Mouse (Mus musculus): ENCODE data around the gene Olfr433.
"Not testable (repeated sequence)": the region's sequence is repeated elsewhere in the genome, so short reads cannot be mapped to it uniquely, and the experiment has no call there.

Gene Olfr433

DNA sequence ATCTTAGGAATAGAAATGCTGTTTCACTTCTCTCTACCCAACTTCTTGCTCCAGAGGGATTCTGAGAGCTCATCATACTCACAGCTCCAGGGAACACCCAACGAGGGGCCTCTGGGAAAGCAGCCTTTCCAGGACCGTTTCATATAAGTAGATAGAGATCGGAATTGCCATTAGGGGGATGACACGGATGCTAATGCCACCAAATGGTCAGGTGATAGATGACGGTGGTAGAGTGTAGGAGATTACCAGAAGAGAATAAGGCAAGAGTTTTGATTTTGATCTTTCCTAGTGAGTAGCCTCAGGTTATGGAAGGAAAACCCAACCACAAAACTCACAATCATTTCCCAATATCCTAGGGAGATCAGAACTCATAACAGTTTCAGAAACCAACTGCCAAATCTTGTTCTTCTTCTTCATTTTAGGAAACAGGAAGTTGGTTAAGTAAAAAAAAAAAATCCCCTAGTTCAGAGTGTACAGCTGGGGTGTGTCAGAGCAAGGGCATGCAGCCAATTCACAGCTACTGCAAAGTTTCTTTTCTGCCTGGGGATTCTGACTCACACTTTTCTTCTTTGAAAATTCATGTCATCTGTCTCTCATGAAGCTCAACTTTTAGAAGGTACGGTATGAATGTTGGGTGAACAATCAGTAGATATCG lies at the start of gene Olfr433:
TSS of gene Olfr433 (plus strand) at position 183 of the 655 bp plus-strand sequence.
- DNase-seq (ENCODE audit: low spot score in 2 of 2) = no peak

DNA sequence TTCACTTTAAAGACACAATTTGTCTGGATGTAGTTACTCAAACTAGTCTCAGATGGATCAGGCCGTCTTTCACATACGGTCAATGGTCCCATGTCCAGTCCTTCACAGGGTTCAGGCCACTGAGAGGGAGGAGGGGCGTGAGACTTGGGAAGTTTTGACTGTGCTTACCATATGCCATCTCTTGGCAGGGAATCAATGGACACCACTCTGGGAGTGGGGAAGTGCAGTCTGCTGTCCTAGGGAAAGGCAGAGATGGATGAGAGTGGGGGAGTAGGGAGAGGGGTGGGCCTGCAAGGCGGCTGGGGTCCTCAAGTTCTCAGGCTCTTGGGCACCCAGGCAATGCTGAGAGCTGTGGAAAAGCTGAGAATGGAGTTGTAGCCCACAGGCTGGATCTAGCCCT lies 45.5 kb upstream of the Olfr433 start:
- DNase-seq (ENCODE audit: low spot score in 2 of 2) = no peak

DNA sequence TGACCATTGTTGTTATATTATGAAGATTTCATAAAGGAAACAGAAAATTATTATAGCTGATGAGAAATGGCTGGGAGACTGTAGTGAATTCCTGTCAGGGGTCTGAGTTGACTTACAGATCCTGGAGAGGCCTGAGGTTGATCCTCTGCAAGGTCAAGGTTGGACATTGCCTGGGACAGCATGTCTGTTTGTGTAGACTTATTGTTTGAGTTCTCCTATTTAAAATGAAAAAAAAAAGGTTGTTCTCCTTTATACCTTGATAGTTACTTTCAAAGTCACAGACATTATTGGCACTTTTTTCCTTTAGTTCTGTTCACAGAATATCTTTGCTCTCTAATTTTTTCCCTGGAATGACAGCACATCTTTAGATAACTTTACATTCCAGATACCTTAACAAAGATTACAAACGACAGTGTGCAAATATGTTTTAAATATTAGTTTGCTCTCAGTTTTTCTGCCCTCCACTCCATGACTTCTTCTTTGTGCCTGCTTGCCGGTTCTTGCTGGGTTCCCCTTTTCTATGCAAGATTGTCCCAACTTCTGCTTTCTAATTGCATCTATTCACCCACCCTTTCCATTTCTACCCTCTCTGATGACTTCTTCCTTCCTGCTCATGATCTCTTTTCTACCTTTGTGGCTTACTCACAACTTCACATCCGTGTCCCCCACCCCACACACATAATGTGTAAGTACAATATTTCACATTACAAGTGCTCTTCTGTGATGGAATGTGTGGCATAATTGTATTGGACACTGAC lies 36.0 kb upstream of the Olfr433 start:
- not testable (repeated sequence) for DNase-seq (ENCODE audit: low spot score in 2 of 2)

DNA sequence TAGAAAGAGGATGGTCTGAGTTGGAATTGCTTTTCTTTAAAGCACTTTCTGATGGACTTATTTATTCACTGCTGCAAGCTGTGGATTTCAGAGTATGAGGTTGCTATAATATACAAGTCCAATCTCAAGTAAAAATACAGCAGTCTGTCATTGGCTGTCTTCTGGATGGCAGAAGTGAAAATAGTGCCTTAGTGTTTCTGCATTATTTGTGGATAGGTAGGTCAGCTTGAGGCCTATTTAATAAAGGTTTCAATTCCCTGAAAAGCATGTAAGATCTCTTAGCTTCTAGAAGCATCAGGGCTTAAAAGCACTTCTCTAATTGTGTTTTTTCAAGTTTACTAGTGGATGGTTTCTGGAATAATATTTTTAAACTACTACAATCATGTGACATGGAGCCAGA lies 33.5 kb upstream of the Olfr433 start:
- DNase-seq (ENCODE audit: low spot score in 2 of 2) = not testable (repeated sequence)

DNA sequence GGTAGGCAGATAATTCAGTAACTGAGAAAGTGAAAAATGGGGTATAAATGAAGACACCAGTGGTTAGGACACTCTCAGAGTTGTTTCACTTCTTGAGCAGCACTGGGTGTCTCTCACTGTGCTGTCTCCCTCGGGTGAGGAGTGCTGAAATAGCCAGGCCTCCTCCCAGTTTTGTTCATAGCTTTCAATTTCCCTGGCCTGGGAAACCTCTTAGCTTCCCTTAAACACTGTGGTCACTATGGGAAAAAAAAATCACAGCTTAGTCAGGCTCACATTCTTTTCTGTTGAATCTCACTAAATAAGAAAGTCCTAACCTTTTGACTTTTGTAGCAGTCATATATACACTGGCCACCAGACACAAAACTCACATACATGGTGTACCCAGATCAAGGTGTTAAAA lies 8.8 kb upstream of the Olfr433 start, which contains the start of gene Ifi205:
TSS of gene Ifi205 (minus strand) at position 113 of the 400 bp plus-strand sequence.
- no peak for DNase-seq (ENCODE audit: low spot score in 2 of 2)

DNA sequence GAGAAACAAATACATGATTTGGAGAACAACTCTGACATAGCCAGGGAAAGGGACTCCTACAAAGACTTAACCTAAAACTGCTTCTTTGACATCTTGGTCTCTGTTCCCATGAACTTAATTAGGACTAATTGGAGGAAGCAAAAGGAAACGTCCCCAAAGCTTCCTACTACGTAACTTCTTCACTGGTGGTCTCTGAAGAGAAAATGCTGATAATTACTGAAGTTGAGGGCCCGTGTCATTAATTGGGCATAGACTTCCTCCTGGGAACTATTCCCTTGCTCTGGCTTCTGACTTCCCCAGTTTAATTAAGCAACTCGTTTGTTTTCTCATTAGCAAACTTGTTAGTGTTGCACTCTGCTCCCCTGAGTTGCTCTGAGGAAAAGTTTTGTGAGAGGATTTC lies 4.7 kb upstream of the Olfr433 start:
- no peak for DNase-seq (ENCODE audit: low spot score in 2 of 2)

DNA sequence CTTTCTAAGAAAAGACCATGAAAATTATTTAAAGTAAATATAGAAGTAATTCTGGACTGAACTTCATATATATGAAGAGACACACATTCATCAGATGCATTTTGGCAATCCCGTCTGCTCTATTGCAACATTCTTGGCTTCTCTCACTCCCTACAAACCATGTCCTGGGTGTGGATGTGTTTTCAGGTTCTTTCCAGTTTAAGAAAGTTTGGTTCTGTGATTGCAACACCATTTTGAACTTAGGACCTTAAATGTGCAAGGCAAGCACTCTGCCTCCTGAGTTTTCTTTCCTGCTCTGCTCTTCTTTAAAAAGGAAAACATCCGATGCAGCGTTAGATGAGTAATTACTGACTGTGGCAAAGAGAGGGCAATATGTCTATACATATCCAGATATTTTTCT lies 2.0 kb upstream of the Olfr433 start:
- DNase-seq (ENCODE audit: low spot score in 2 of 2) = no peak

DNA sequence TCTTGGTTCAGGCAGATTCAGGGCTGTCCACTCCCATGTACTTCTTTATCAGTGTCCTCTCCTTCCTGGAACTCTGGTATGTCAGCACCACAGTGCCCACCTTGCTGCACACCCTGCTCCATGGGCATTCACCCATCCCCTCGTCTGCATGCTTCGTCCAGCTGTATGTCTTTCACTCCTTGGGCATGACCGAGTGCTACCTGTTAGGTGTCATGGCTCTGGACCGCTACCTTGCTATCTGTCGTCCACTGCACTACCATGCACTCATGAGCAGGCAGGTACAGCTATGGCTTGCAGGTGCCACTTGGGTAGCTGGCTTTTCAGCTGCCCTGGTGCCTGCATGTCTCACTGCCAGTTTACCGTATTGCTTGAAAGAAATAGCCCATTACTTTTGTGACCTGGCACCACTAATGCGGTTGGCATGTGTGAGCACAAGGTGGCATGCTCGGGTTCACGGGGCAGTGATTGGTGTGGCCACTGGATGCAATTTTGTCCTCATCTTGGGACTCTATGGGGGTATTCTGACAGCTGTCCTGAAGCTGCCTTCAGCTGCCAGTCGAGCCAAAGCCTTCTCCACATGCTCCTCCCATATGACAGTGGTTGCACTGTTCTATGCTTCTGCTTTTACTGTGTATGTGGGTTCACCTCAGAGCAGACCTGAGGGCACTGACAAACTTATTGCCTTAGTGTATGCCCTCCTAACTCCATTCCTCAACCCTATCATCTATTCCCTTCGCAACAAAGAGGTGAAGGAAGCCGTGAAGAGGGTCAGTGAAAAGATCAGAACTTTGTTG lies 1.8 kb downstream of the Olfr433 start:
- not testable (repeated sequence) for DNase-seq (ENCODE audit: low spot score in 2 of 2)

DNA sequence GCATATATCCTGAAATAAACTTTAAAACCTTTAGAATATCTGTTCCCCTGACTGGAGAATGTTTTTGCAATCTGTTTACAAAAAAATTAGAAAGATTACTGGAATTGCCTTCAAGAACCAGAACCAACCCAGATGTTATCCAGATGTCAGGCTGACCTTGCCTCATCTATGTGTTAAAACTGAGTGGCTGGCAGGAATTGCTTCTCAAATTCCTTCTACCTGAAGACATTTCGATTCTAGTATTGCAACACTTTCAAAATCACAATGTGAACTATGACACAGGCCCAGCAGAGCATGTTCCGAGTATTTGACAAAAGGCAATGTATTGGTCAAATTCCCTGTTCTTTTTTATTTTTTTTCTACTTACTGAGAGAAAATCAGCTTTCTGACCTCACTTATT lies 3.9 kb downstream of the Olfr433 start:
- DNase-seq (ENCODE audit: low spot score in 2 of 2) = no peak

DNA sequence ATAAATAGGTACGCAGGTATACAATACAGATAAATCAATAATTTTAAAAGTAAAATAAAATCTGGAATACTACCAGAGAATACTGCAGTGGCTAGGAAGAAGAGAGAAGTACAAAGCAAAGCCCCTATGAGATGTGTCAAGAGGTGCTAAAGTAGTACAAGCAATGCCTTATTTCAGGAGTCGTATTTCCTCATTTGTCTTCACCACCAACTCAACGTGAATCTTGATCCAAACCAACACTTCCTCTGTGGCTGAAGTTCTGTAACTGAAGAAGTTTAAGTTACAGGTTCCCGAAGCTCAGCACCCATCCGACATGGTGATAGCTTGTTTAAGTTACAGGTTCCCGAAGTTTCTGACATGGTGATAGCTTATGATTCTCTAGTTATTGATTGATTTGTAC lies 7.7 kb downstream of the Olfr433 start:
- not testable (repeated sequence) for DNase-seq (ENCODE audit: low spot score in 2 of 2)

DNA sequence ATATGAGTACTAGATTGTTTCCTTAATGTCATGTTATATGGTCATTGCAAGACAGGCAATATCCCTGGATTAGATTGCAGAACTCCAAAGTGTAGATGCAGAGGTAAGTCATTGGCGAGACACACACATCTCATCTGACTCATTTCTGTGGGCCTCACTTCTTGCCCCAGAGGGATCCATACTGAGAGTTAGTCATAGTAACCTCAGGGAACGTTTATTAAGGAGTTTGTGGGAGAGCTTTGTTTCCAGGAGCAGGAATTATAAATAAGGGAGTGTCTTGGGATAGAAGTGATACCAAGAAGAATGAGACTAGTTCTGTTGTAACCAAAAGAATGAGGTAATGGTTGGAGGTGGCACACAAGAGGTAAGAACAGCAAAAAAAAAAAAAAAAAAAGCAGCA lies 8.4 kb downstream of the Olfr433 start, which contains the start of gene Olfr432:
TSS of gene Olfr432 (plus strand) at position 313 of the 400 bp plus-strand sequence.
- DNase-seq (ENCODE audit: low spot score in 2 of 2) = no peak

DNA sequence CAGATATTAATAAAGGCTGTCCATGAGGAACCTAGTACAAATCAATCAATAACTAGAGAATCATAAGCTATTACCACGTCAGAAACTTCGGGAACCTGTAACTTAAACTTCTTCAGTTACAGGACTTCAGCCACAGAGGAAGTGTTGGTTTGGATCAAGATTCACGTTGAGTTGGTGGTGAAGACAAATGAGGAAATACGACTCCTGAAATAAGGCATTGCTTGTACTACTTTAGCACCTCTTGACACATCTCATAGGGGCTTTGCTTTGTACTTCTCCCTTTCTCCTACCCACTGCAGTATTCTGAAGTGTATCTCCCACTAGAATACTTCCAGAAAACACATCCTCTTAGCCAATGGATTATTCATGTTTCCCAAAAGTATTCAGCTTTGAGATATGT lies 8.9 kb downstream of the Olfr433 start:
- not testable (repeated sequence) for DNase-seq (ENCODE audit: low spot score in 2 of 2)

DNA sequence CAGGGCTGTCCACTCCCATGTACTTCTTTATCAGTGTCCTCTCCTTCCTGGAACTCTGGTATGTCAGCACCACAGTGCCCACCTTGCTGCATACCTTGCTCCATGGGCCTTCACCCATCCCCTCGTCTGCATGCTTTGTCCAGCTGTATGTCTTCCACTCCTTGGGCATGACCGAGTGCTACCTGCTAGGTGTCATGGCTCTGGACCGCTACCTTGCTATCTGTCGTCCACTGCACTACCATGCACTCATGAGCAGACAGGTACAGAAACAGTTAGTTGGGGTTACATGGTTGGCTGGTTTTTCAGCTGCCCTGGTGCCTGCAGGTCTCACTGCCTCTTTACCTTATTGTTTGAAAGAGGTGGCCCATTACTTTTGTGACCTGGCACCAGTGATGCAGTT lies 10.0 kb downstream of the Olfr433 start:
- DNase-seq (ENCODE audit: low spot score in 2 of 2) = no peak

DNA sequence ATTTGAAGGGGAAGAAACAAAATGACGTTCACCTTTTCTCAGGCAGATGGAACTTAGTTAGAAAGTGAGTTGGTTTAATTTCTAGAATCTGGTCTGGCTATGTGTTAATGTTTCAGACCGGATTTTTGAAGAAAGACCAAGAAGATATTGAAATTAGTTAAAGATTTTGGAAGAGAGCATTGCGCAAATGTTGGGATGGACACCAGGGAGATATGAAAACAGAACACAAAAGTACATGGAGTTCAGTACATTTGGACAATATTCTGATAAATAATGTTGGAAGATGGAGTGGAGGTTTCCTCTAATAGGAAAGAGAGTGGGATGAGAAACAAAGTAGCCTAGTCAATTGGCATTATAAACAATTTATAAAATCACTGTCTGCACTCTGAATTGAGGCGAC lies 11.0 kb downstream of the Olfr433 start:
- no peak for DNase-seq (ENCODE audit: low spot score in 2 of 2)

DNA sequence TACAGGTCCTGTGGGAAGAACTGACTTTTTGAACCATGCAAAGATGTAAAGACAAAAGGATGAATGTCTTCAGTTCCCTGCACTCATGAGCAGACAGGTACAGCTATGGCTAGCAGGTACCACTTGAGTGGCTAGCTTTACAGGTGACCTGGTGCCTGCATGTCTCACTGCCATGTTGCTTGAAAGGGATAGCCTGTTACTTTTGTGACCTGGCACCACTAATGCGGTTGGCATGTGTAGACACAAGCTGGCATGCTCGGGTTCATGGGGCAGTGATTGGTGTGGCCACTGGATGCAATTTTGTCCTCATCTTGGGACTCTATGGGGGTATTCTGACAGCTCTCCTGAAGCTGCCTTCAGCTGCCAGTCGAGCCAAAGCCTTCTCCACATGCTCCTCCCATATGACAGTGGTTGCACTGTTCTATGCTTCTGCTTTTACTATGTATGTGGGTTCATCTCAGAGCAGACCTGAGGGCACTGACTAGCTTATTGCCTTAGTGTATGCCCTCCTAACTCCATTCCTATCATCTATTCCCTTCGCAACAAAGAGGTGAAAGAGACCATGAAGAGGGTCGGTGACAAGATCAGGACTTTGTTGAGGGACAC lies 11.5 kb downstream of the Olfr433 start:
- DNase-seq (ENCODE audit: low spot score in 2 of 2) = no peak

DNA sequence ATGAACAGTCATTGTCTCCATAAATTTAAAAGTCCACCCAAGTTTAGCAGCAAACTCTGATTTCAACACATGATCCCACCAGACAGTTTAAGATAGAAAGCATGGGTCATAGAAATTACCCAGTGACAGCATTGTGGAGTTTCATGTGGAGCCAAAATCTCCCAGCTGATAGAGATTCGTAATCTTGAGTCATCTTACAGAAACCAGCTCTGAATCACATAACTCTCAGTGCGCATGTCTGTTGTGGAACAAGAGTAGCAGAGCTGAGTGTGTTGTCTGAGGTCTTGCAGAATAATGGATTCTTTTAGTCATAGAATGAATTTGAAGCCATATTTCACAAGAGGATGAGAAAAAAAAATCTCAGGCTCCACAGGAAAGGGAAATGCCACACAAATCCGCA lies 12.5 kb downstream of the Olfr433 start:
- no peak for DNase-seq (ENCODE audit: low spot score in 2 of 2)

DNA sequence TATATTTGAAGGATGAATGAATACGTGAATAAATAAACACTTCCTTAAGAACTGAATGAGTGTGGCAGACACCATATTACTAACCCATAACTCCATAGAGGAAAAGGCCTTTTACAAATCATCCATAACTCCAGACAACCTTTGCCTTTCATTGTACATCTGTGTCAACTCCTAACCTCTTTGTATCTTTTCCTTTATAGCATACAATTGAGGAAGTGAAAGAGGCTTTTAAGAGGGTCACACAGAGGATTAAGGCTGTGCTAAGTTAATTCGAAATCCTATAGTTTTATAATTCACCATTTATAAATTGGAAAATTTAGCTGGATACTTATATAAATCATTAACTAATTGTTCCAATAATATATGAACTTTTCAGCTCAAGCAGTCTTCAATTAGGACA lies 14.7 kb downstream of the Olfr433 start:
- DNase-seq (ENCODE audit: low spot score in 2 of 2) = no peak

DNA sequence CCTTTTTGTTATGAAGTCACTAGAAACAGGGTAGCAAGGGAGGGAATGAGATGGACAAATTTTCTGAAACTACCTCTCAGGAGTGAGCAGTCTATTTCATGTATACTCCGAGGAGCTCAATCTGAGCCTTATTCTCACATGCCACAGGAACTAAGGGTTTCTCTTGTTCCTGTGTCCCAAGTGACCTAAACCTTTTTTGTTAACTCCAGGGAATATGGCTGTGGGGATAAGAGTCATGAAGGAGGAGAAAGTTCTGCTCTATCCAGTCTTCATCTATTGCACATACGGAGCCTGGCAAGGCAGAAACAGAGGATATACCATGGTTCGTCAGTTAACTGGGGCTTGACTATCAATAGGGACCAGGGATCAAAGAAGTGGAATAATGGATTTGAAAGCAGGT lies 25.8 kb downstream of the Olfr433 start, which contains the start of gene Olfr430:
TSS of gene Olfr430 (plus strand) at position 301 of the 400 bp plus-strand sequence.
- no peak for DNase-seq (ENCODE audit: low spot score in 2 of 2)

DNA sequence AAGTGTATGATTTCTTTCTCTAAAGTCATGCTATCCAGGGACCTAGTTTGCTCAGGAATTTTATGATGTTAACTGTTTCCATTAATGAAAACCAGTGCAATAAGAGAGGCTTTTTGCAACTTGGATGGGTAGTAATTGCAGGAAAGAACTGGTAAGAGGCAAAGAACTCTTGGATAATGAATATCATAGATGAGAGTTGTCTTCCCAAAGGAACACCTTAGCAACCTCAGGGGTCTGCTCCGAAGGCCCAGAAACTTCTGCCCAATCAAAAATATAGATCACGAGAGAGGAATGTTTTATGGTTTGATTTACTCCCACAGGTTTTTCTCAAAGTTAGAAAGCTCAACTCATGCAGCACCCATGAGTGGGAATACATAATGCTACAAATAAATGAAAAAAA lies 43.5 kb downstream of the Olfr433 start, which contains the start of gene Olfr429:
TSS of gene Olfr429 (plus strand) at position 301 of the 400 bp plus-strand sequence.
- DNase-seq (ENCODE audit: low spot score in 2 of 2) = no peak

All from urinary bladder, postnatal 4 days (tissue).